Mouse (Mus musculus) kidney, postnatal 0 days (tissue): Measurements from ENCODE around the gene Uncx. TPM values are rescaled to one million over a fixed set of nuclear protein-coding genes. Genes with fewer than 3 reads are reported as not detected.

ENCODE experiments used
- ATAC-seq: fragments of 200-750 bp; cut with Nextera tagmentation; replicated peaks from 2 replicates; pipeline ENCODE4 v1.8.0; 2017; ENCODE audit warnings: low read depth, moderate number of reproducible peaks, moderate TSS enrichment, moderate library complexity; ENCODE audit not compliant: low FRiP score
- DNase-seq: peaks from one replicate; pipeline ENCODE4 v3.0.0-alpha.2; 2016; ENCODE audit warnings: low spot score
- H3K27ac ChIP-seq: fragments of 300-500 bp; sonication (generic); 2 replicates; pipeline ENCODE4 v1.5.1; 2014; ENCODE audit warnings: mild to moderate bottlenecking
- H3K27me3 ChIP-seq: fragments of 300-500 bp; sonication (generic); 2 replicates; pipeline ENCODE4 v1.6.1; 2014; ENCODE audit warnings: low read length, mixed read lengths; ENCODE audit not compliant: insufficient read depth
- H3K36me3 ChIP-seq: fragments of 300-500 bp; sonication (generic); 2 replicates; pipeline ENCODE4 v1.6.1; 2014; ENCODE audit warnings: low read length, mixed read lengths; ENCODE audit not compliant: insufficient read depth
- H3K4me1 ChIP-seq: fragments of 300-500 bp; sonication (generic); replicated peaks from 2 replicates; pipeline ENCODE4 v1.6.1; 2014; ENCODE audit warnings: antibody characterized with exemption, low read length, mixed read lengths; ENCODE audit not compliant: insufficient read depth
- H3K4me2 ChIP-seq: fragments of 300-500 bp; sonication (generic); 2 replicates; pipeline ENCODE4 v1.6.1; 2014; ENCODE audit warnings: mild to moderate bottlenecking, low read length, moderate library complexity, mixed read lengths
- H3K4me3 ChIP-seq: fragments of 300-500 bp; sonication (generic); replicated peaks from 2 replicates; pipeline ENCODE4 v1.5.1; 2014; ENCODE audit warnings: low read depth, low read length
- H3K9ac ChIP-seq: fragments of 300-500 bp; sonication (generic); 2 replicates; pipeline ENCODE4 v1.6.1; 2014; ENCODE audit warnings: low read depth, low read length
- H3K9me3 ChIP-seq: fragments of 300-500 bp; sonication (generic); replicated peaks from 2 replicates; pipeline ENCODE4 v1.6.1; 2016; ENCODE audit warnings: low read length, inconsistent platforms, mixed read lengths
- CTCF ChIP-seq: IDR thresholded peaks from 2 replicates; pipeline ENCODE4 v1.5.1; 2016; ENCODE audit warnings: antibody characterized with exemption, low read depth, mild to moderate bottlenecking, moderate library complexity
- WGBS: fragments of 180-500 bp; shearing (Covaris S2); extraction: QIAGEN DNeasy Blood & Tissue Kit; methylation state at CpG from one replicate; pipeline ENCODE4 v1.1.7; 2014; 5-methylcytosine and 5-hydroxymethylcytosine counted together
- polyA plus RNA-seq: library from polyadenylated mRNA; unstranded; fragments of >200 nt; fragmentation: Nextera tagmentation; extraction: Ambion mirVana; gene quantifications from 2 replicates; pipeline ENCODE4 v1.2.1, GENCODE M21; 2015

Gene Uncx
- polyA plus RNA-seq, 1 experiment from 2014 or later = 50.9 TPM

GRCm38 (mm10) chr5:139592850-139593249 lies 49.6 kb downstream of the Uncx start:
- Histone ChIP-seq H3K4me2 (no peak overlapping the region), H3K4me3 (no peak overlapping the region), H3K27ac (no peak overlapping the region), H3K27me3 (no peaks in the 10 kb centered on the region; the same call in 1 of the 2 replicates), H3K4me1 (peaks cover 6% of the 10 kb centered on the region), H3K36me3 (no peaks in the 10 kb centered on the region), H3K9ac (no peak overlapping the region), H3K9me3 (no peaks in the 10 kb centered on the region)
- TF ChIP-seq CTCF = no peak
- ATAC-seq (no peak), DNase-seq (no peak)
- WGBS = 44% methylated on average over 3 of the region's 3 CpGs

GRCm38 (mm10) chr5:139593746-139594145 lies 50.5 kb downstream of the Uncx start:
- no peak overlapping the region for H3K27ac ChIP-seq
- no peak overlapping the region for H3K9ac ChIP-seq
- H3K4me2 ChIP-seq = no peak overlapping the region
- WGBS = 9% methylated on average over 21 of the region's 21 CpGs
- H3K36me3 ChIP-seq = no peaks in the 10 kb centered on the region
- DNase-seq (no peak), ATAC-seq (no peak)
- no peaks in the 10 kb centered on the region for H3K9me3 ChIP-seq
- H3K4me3 ChIP-seq = no peak overlapping the region
- peaks cover 12% of the 10 kb centered on the region for H3K4me1 ChIP-seq
- H3K27me3 ChIP-seq = no peaks in the 10 kb centered on the region; the same call in 1 of the 2 replicates
- TF ChIP-seq CTCF = no peak

- no peak for TF ChIP-seq CTCF
- no peak overlapping the region for H3K27ac ChIP-seq
- H3K4me2 ChIP-seq = no peak overlapping the region
- no peaks in the 10 kb centered on the region for H3K36me3 ChIP-seq
- no peak for DNase-seq
- H3K4me3 ChIP-seq = no peak overlapping the region
- ATAC-seq = no peak
- H3K9ac ChIP-seq = no peak overlapping the region
- H3K4me1 ChIP-seq = peaks cover 13% of the 10 kb centered on the region
- H3K9me3 ChIP-seq = no peaks in the 10 kb centered on the region
- 67% methylated on average over 14 of the region's 14 CpGs for WGBS
- no peaks in the 10 kb centered on the region; the same call in 1 of the 2 replicates for H3K27me3 ChIP-seq
Observed at GRCm38 (mm10) chr5:139595001-139595400, 51.7 kb downstream of the Uncx start.

Other genes with a start within 250 kb of the Uncx start
- gene Adap1, start 217.9 kb upstream of the Uncx start, polyA plus RNA-seq = 6.5 and 6.9 TPM in 2 replicates
- gene Cox19, start 192.1 kb upstream of the Uncx start, polyA plus RNA-seq = 116 TPM in 2 replicates
- not detected in 2 replicates for gene Cyp2w1, start 190.9 kb upstream of the Uncx start, polyA plus RNA-seq
- 7.6 and 7.8 TPM in 2 replicates for gene Gpr146, start 165.8 kb upstream of the Uncx start, polyA plus RNA-seq
- 1.2 and 1.5 TPM in 2 replicates for gene C130050O18Rik, start 138.2 kb upstream of the Uncx start, polyA plus RNA-seq
- 11.3 and 11.9 TPM in 2 replicates for gene Gper1, start 120.3 kb upstream of the Uncx start, polyA plus RNA-seq
- gene 3110082I17Rik, start 83.0 kb upstream of the Uncx start, polyA plus RNA-seq = 25.6 and 26.6 TPM in 2 replicates
- gene Zfand2a, start 58.9 kb upstream of the Uncx start, polyA plus RNA-seq = 6.8 and 7.6 TPM in 2 replicates
- gene Micall2, start 192.8 kb downstream of the Uncx start, polyA plus RNA-seq = 4.2 and 4.6 TPM in 2 replicates
- gene Ints1, start 232.2 kb downstream of the Uncx start, polyA plus RNA-seq = 17.9 and 19.0 TPM in 2 replicates
- 12.8 and 14.4 TPM in 2 replicates for gene Mafk, start 248.0 kb downstream of the Uncx start, polyA plus RNA-seq